Mouse (Mus musculus): Measurements from ENCODE around the gene Plvap.

Gene Plvap

DNA sequence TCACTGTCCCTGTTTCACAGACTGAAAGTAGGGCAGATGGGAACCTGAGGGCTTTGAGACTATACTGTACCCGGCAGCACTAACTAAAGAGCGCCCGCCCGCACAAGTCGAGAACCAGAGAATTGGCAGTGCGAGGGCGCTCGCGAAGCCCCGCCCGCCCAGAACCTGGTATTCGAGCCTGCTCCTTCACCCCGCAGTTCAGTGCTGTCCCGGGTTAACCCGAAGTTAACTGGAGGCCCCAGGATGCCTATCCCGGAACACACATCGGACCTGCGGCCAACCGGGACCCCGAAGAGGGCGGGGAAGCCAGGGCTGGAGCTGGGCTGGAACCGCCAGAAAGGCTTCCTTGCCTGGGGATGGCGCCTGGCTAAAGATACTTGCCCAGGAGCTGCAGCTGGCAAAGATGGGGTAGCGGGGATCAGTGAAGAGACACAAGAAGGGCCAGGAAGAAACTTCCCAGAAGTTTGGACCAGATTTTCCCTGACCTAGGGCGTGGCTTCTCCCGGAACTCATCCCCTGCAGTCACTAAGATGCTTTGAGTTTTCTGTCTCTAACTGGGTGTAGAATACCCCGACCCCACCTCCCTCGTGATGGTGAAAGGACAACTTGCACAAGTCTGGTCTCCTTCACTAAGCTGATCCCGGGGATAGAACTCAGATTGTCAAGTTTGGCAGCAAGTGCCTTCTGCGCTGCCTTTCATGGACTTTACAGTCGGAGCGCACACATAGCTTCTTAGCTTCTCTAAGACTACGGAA is 23.7 kb downstream of the Plvap start, which contains the start of gene Gtpbp3:
Gtpbp3 (plus strand) TSS at position 413 of the 755 bp plus-strand sequence.
- peak; percentile 53; the same call in 1 of the 2 replicates for ATAC-seq (ENCODE audit: low TSS enrichment)

DNA sequence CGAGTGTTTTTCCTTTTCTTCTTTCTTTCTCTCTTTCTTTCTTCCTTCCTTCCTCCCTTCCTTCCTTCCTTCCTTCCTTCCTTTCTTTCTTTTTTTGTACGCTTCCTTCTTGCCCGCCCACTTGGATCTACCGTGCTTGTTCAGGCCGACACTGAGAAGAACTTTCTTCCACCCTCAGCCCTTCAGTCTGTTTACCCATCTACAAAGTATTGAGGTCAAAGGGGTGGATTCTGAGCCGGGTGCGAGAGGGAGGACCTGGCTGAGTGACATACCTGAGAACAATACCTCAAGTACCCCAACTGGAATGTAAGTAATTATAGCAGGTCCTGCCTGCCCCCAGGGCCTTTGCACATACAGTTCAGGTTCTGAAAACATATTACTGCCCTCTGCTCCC is 25.4 kb downstream of the Plvap start:
- ATAC-seq (ENCODE audit: low TSS enrichment), result no peak

DNA sequence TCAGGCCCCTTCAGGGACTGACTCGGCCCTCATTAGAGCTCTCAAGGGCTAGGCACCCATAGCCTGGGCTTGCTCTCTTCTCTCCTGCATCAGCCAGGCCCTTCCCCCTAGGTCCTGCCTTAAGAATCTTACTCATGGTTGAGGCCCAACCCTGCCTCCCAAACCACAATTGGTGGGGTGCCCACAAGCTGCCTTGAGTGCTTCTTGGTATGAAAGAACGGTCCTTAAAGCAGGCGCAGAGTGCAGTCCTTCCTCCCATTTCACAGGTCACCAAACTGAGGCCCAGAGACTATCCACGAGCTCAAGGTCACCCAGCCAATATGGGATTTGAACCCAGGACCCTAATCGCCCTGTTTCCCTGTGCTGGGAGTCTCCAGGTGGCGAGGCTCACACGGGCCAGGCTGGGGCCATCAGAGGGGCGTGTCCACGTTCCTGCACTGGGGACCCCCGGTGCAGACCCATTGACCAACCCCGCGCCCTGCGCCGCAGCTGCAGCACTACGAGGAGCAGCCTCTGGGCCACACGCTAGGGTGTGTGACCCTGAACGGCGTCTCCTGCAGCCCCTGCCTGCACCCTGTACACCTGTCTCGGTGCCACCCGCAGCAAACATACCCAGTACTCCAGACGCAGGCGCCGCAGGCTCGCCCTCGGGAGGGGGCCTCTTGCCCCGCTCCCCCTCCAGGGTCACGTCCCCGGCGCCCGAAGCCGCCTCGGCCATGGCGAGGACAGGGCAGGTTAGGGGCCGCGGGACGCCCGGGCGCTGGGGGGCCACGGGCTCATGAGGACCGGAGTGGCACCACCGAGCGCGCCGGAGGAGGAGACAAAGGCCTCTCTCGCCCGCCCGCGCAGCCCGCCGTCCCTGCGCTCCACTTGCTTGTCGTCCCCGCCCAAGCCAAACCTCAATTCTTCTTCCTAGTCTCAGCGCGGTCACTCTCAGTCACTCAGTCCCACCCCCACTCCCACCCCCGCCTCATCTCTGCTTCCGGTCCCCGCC is 26.1 kb downstream of the Plvap start, which contains the start of gene Ano8:
Ano8 (minus strand) TSS at position 822 of the 994 bp plus-strand sequence.
- ATAC-seq (ENCODE audit: low TSS enrichment), result peak; percentile 76

DNA sequence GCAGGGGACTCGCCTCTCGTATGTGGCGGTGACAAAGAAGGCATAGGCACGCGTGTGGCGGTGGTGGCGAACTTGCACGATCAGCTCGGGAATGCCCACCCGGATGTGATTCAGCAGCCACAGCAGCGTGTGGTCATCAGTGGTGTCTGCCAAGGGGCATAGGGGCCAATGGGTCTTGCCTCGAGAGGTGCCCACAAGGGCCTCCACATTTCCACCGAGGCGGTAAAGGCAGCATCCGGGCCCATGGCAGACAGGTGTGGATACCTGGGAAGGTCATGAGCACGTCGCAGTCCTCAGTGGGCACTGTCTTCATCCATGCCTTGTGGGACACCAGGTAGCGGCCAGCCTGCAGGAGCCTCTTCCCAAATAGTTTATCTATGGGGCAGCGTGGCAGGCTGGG is 26.8 kb downstream of the Plvap start:
- no peak for ATAC-seq (ENCODE audit: low TSS enrichment)

DNA sequence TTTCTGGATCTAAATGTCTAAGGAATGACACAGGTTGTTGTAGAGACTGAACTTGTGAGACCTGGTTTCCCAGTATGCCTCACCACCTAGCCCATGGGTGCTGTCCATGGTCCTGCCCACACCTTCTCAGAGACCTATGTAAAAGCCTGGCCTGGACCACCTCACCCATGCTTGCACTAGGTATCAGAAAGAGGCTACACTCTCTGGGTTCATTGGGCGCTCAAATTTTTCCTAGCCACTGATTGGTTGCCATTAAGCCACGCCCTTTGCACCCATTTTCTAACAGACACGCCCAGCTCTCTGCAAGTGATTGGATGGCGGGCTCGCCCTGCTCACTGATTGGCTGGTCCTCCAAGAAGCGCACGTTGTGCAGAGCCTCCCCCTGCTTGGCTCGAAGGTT is 27.6 kb downstream of the Plvap start:
- no peak for ATAC-seq (ENCODE audit: low TSS enrichment)

DNA sequence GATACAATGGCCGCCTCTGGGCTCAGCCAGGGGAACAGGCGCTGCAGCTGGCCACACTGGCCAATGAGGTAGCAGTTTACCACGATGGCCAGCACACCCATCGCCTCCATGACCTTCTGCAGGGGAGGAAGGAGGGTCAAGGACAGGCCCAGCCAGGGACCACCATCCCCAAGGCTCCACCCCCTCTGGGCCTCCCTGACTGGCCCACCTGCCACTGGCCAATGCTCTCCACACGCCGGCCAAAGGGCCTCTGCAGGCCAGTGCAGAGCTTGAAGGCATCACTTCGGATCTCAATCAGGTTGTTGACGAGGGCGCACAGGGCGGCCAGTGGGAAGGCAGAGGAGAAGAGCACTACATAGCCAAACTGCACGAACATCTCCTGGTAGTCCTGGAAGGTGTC is 32.6 kb downstream of the Plvap start:
- no peak for ATAC-seq (ENCODE audit: low TSS enrichment)

DNA sequence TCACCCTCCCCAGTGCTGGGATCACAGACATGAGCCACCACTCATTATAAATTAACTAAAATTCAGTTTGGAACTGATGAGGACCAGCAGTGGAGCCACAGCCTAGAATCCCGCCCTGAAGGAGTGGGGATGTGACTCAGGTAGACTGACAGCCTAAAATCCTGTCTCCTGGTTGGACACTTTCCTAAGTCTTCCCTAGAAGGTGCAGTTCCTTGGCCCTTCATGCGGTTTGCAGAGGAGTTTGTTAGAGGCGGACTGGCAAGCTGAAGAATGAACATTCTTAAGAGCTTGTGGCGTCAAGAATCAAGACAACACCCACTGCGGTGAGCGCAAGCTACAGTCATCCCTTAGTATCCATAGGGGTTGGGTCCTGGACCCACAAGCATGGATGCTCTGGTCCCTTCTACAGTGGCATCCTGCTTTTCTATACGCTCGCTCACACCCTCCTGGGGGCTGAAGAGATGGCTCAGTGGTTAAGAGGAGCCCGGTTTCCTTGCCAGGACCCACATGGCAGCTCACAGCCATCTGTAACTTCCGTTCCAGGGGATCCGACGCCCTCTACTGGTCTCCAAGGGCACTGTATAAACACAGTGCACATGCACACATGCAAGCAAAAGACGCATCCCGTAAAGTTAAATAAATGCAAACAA is 34.2 kb downstream of the Plvap start:
- ATAC-seq (ENCODE audit: low TSS enrichment), result peak; percentile 12; the same call in 1 of the 2 replicates

DNA sequence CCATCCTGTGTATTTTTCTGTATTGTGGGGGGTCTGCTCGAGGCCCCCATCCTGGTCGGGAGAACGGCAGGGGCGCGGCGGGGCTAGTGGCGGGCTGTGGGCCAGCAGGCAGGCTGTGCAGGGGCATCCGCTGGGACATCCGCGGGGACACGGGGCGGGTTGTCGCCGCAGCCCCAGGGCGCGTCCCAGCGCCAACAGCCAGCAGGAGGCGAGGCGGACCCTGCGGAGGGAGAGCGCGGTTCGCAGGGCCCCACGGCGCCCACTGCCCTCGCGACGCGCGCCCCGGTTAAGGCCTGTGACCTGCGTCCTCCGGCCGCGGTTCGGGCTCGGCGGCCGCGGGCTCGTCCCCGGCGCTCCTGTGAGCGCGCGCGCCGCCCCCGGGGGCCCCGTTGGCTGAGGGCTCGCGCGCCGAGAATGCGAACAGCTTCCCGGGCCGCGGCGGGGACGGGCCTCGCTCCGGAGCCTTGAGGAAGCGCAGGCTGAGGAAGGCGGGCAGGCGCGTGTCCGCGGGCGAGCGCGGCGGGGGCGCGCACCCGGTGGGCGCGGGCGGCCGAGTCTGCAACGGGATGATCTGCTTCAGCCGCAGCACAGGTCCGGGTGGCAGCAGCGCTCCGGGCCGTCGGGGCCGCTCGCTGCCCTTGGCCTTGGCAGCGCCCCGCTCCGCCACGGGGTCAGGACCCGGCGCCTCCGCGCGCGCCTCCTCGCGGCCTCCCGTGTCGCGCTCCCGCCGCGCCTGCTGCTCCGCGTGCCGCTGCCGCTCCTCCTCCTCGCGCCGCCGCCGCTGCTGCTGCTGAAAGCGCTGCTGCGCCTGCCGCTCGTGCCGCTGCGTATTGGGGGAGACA is 35.2 kb downstream of the Plvap start:
- ATAC-seq (ENCODE audit: low TSS enrichment), result peak; percentile 76

DNA sequence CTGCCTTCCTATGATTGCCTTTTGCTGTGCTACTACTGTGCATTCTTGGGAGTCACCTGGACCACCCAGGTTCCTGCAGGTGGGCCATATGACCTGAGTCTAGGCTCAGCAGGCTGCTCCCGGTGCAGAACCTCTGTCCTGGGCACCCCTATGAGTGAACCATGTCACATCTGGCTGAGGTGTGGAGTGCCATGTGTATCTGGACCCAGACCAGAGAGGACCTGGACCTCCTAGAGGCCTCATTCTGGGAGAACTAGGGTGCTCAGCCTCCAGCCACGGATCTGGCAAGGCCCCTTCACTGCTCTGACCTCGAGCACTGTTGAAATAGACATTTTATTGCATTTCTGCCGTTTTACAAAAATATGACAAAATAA is 35.9 kb downstream of the Plvap start:
- ATAC-seq (ENCODE audit: low TSS enrichment), result no peak

DNA sequence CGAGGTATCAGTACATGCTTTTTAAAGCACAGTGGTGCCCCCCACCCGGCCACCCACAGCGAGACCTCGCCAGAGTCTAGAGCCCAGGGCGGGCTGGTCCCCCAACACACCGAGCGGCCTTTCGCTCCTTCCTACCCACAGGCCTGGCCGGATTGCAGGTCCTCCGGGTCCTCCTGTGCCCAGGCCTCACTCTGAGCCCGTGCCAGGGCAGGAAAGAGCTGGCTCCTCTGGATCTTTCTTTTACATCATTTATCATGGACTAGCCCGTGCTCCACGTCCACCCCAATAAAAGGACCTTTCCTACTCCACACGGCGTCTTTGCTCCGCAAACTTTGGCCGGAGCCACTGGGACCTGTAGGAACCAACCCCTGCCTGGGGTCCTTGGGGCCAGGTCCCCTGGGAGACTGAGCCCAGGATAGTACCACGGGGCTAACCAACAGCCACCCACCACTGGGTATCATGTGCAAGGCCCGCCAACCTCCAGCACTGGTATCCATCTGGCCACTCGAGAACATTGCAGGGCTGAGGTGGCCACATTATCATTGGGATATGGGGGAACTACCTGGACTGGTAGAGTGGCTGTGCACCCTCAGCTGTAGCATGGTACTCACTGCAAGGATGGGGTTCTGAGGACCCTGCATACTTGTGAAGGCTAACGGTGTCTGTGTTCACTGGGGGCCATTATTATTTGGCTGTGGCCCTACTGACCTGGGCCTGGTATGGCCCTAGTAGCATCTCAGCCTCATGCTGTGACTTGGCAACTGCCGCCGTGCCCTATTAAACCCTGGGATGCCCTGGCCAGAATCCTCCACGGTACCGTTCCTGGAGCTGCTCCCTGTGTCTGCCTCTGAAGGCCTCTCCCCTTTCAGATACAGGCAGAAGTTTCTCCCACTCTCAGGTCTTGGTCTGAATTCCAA is 36.5 kb downstream of the Plvap start:
- no peak for ATAC-seq (ENCODE audit: low TSS enrichment)

DNA sequence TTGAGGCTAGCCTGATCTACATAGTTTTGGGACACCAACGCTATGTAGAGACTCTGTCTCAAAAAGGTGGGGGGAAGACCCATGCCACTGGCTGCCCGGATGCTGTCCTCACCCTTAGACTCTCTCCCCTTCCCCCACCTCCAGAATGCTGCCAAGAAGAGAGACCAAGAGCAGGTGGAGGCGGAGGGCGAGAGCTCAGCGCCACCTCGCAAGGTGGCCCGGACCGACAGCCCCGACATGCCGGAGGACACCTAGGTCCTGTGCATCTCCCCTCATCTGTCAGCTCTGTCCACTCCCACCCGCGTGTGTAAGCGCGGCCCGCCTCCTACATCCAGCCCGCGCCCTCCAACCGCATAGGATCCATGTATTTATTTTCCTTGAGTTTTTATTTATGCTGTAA is 37.2 kb downstream of the Plvap start:
- ATAC-seq (ENCODE audit: low TSS enrichment), result no peak

DNA sequence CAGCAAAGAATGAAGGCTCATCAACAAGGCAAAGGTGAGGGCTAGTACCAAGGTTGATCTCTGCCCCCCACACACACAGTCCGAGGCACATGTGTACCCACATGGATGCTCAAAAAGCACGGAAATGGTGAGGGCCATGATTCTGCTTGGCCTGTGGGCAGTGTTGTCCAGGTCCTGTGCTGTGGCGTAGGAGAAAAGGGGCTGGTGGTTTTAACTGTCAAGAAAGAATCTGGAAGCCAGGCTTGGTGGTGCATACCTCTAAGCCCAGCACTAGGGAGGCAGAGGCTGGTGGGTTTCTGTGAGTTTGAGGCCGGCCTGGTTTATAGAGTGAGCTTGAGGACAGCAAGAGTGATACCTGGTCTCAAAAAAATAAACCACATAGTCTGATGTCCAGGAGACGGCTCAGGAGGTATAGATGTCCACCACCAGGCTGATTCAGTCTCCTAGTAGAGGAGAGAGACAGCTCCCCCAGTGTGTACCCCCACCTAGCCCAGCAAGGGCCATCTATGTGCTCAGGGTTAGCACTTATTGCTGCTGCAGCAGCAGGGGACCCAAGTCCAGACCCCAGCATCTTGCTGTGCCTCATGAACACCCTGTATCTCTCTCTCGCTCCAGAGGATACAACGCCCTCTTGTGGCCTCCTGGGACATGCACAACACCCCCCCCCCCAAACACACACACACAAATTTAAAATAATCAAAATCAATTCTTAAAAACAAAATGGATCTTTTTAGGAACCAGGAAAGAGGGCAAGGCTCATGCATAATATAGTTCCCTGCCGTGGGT is 38.8 kb downstream of the Plvap start:
- no peak for ATAC-seq (ENCODE audit: low TSS enrichment)

DNA sequence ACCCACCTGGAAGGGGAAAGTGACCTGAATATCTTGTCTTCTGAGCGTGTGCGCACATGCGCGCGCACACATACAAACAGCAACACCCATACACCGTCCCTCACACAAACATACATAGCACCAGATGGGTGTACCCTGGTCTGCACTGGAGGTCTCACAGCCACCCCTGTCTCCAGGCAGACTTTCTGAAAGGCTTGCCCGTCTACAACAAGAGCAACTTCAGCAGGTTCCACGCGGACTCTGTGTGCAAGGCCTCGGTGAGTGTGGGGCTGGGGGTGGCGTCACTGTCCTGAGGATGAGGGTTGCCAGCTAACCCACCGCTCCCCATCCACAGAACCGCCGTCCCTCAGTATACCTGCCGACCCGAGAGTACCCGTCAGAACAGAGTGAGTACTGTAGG is 39.7 kb downstream of the Plvap start:
- ATAC-seq (ENCODE audit: low TSS enrichment), result no peak

DNA sequence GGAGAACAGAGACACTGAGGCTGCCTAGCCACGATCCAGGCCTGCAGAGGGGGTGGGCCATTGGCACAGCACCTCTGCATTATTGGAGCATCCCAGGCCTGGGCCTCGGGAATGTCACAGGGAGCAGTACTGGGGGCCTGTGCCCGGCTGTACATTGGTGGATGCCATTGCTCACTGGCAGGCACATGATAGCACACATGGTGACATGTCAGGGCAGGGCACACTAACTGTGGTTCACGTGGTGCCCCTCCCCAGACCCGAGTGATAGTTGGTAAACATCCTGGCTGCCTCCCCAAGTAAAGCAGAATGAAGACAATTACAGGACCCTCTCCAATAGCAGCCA is 40.7 kb downstream of the Plvap start:
- no peak for ATAC-seq (ENCODE audit: low TSS enrichment)

DNA sequence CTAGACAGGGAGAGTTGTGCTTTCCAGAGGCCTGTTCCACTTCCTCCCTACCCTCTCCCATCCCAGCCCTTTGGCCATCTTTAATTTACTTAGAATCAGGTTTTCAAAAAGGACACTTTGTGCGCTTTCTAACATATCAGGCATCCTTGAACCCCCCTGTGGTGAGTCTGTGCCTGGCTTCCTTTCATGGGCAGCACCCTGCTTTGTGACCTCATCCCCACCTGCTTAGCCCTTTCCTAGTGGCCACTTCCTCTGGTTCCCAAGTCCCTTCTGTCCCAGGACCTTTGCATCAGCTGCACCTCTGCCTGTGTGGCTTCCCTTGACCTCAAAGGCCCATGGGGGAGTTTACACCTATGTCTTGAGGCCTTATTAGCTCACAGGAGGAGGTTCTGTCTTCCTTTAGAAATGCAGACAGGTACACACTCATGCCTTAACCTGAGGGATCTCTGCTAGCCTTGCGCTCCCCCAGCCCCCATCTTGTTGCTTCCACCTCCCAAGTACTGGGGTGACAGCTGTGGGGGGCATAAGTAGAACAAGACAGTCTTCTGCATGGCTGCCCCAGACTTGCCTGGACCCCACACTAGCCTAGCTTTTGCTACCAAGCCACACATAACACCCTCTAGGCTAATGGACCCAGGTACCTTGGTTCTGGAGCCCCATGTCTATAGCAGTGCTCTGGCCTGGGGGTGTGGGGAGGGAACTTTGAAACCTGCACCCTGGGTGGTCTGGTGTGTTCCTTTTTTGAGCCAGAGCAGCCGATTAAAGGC is 41.2 kb downstream of the Plvap start:
- ATAC-seq (ENCODE audit: low TSS enrichment), result no peak

DNA sequence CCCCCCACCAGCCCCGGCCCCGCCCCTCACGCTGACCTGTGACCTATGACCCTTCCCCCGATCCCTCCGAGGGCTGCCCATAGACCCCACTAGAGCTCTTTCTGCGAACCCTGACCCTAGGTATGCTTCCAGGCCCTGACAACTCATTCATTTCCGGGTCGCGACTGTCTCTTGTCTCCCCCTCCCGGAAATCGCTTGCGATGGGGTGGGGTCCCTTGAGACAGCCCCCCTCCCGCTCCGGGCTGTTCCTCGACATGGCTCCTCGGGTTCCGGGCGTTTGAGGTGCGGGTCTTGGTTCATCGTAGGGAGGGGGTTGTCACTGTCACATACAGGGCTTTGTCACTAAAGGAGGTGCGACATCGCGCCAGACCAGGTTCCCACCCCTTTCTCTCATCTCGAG is 42.1 kb downstream of the Plvap start:
- no peak for ATAC-seq (ENCODE audit: low TSS enrichment)

DNA sequence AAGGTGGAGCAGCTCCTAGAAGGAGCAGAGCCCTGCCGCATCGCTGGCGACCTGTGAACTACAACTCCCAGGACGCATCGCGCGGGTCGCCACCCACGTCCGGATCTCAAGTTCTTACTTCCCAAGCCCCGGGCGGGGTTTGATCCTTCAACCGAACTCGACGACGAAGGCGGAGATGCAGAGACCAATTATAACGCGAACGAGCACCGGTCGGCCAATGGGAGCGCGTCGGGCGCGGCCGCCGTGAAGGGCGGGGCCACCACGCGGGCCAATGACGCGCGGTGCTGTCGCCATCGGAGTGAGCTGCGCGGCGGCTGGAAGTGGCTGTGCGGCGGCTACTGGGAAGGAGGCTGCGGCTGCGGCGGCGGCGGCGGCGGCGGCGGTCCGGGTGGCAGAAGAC is 42.6 kb downstream of the Plvap start, which contains the start of gene Dda1:
Dda1 (plus strand) TSS at position 284 of the 400 bp plus-strand sequence.
- ATAC-seq (ENCODE audit: low TSS enrichment), result peak; percentile 76

DNA sequence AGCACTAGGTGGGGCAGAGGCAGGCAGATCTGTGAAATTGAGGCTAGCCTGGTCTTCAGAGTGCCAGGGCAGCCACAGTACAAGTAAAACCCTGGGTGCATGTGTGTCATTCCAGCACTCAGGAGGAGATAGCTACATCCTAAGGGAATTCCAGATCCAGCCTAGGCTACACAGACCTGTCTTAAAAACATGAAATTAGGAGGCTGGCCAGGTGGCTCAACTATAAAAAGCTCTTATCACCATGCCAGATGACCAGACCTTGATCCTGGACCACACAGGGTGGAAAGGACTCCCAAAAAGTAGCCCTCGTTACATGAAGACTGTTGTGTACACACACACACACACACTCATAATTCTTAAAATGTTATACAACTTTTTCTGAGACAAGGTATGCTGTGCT is 43.6 kb downstream of the Plvap start:
- no peak for ATAC-seq (ENCODE audit: low TSS enrichment)

DNA sequence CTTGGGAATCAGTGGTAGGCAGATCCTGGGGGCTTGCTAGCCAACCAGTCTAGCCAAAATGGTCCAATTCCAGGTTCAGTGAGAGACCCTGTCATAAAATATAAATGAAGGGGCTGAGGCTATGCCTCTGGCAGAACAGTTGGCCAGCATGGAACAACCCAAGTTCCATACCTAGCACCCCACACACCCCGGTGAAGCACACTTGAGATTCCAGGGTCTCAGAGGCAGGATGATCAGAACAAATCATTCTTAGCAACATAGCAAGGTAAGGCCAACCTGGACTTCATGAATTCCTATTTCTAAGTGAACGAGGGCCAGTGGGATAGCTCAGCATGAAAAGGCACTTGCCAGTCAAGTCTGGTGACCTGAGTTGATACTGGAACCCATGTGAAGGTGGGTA is 44.4 kb downstream of the Plvap start:
- ATAC-seq (ENCODE audit: low TSS enrichment), result no peak

Data from frontal cortex, adult (tissue).